Mouse (Mus musculus) kidney, adult 2 months (tissue): ENCODE measurements around the gene Elovl2.

ENCODE experiments used
- CTCF ChIP-seq: fragments of 200-500 bp; conservative IDR thresholded peaks from 2 replicates; pipeline ENCODE4 v1.5.1; 2011; ENCODE audit warnings: low read depth, mild to moderate bottlenecking, control low read depth, low read length, moderate library complexity, mixed read lengths; ENCODE audit not compliant: insufficient read depth, insufficient read length
- POLR2A ChIP-seq: fragments of 200-500 bp; IDR thresholded peaks from one replicate; pipeline ENCODE4 v1.6.1; 2011; ENCODE audit warnings: low read depth, low read length, control low read depth

DNA sequence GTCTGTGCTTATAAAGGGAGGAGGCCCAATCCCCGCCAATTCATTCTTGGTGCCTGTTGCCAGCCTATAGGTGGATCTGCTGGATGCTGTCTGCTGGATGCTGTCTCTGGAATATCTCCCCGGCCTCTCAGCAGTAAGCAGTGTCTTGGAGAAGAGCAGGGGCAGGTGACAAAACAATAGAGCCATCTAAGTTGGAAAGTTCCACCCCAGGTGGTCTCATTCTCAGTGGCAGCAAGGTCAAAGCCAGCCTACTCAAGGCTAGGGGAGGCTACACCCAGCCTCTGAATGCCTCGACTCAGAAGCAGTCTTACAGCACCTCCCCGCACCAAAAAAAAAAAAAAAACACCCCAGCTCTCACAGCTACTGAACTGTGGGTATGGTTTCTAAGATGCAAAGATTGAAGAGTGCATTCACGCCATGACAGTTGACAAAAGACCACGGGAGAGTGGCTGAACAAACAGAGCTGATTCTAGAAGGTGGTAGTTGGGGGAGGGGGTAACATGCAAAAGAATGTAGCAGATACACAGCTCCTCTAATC is 74.7 kb downstream of the Elovl2 start:
- TF ChIP-seq CTCF (no peak), POLR2A (no peak)
